Mouse (Mus musculus) hematopoietic stem cell, adult 5-6 weeks (primary cell): ENCODE results near the gene Rab3il1. TPM values are rescaled to one million over a fixed set of nuclear protein-coding genes. Genes with fewer than 3 reads are reported as not detected.

Source experiments
- ATAC-seq, 2 experiments: fragments of 125-278 bp in 1 of 2; replicated peaks in 1 of 2; 2 replicates each; pipeline ENCODE4 v1.8.0; 2016 to 2017; ENCODE audit warnings: inconsistent platforms in 2 of 2, mild to moderate bottlenecking in 2 of 2, moderate number of reproducible peaks in 2 of 2, low read depth in 1 of 2, moderate TSS enrichment in 1 of 2; ENCODE audit not compliant: low FRiP score in 2 of 2, poor library complexity in 2 of 2, severe bottlenecking in 2 of 2, insufficient read depth in 1 of 2, low TSS enrichment in 1 of 2
- total RNA-seq: library from RNA; stranded (forward); fragments of 172-1452, 232-1000 nt; gene quantifications from 2 replicates; pipeline ENCODE4 v1.2.3, GENCODE M21; 2017

Gene Rab3il1
- total RNA-seq = 11.2 and 13.1 TPM in 2 replicates

GRCm38 (mm10) chr19:10001206-10001969, at the start of gene Rab3il1, which contains the start of gene Best1:
Gene Rab3il1, plus strand, starts transcription at chr19:10001669.
Gene Best1, minus strand, starts transcription at chr19:10001633.
- no peak for ATAC-seq

GRCm38 (mm10) chr19:9952390-9952789, 49.1 kb upstream of the Rab3il1 start:
- no peak for ATAC-seq

GRCm38 (mm10) chr19:9952912-9953311, 48.6 kb upstream of the Rab3il1 start:
- no peak for ATAC-seq

- ATAC-seq = peak; percentile 72 to 74
Measured at GRCm38 (mm10) chr19:9954055-9954810, 47.2 kb upstream of the Rab3il1 start.

- ATAC-seq = peak; percentile 66 to 73
Measured at GRCm38 (mm10) chr19:9954811-9955202, 46.7 kb upstream of the Rab3il1 start.

GRCm38 (mm10) chr19:9955438-9955837, 46.0 kb upstream of the Rab3il1 start:
- no peak for ATAC-seq

- ATAC-seq = no peak
Measured at GRCm38 (mm10) chr19:9956624-9957388, 44.7 kb upstream of the Rab3il1 start.

GRCm38 (mm10) chr19:9957965-9958364, 43.5 kb upstream of the Rab3il1 start:
- no peak for ATAC-seq

- no peak for ATAC-seq
Measured at GRCm38 (mm10) chr19:9960769-9961168, 40.7 kb upstream of the Rab3il1 start.

GRCm38 (mm10) chr19:9964205-9964916, 37.1 kb upstream of the Rab3il1 start:
- ATAC-seq = no peak

GRCm38 (mm10) chr19:9966096-9966867, 35.2 kb upstream of the Rab3il1 start:
- ATAC-seq = no peak

GRCm38 (mm10) chr19:9968081-9968787, 33.2 kb upstream of the Rab3il1 start:
- no peak for ATAC-seq

GRCm38 (mm10) chr19:9974853-9975252, 26.6 kb upstream of the Rab3il1 start:
- peak; percentile 72 to 82 for ATAC-seq

GRCm38 (mm10) chr19:9977085-9977484, 24.4 kb upstream of the Rab3il1 start:
- no peak for ATAC-seq

- ATAC-seq = peak in 1 of 2 experiments; percentile 16; a peak in 1 of 4 replicates
Measured at GRCm38 (mm10) chr19:9978431-9978951, 23.0 kb upstream of the Rab3il1 start.

GRCm38 (mm10) chr19:9979156-9979555, 22.3 kb upstream of the Rab3il1 start:
- ATAC-seq = no peak
